Mouse (Mus musculus): Measurements from ENCODE around the gene Samd10.

DNA sequence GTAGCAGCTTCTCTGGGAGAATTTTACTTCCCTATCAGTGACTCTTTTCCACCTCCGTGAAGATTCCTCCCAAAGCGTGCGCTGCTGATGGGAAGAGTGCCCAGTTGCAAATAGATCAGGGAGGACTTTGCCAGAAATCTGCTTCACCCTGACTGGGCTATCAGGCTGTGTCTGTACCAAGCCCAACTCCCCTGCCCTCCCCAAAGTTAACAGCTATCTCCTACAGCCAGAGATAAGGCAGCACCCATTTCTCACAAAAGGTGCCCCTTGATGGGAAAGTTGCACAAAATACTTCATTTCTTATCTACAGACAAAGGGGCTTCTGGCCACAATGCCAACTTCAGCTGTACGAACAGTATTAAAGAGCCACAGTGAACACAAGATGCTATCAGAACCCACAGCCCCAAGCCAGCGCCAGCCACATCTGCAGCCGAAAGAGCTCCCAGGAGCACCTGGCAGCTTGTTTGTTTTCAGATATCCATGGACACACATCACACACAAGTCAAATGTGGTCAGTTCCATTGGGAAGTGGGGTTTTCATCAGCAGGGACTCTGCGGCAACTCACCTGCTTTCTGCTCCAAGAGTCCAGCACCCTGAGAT is 20.9 kb downstream of the Samd10 start:
- TF ChIP-seq GATA1 (IDR thresholded peaks at IDR 0.05; ENCODE audit: borderline replicate concordance, low read length) (no peak), FLI1 (IDR thresholded peaks at IDR 0.05; ENCODE audit: low read length) (no peak)

Measured in megakaryocyte, embryonic 14.5 days (primary cell).